Mouse (Mus musculus): ENCODE measurements around the gene Fbxl21.

Gene Fbxl21

GRCm38 (mm10) chr13:56534931-56535330, 12.7 kb downstream of the Fbxl21 start:
- DNase-seq (ENCODE audit: low spot score): no peak

GRCm38 (mm10) chr13:56535570-56535969, 13.3 kb downstream of the Fbxl21 start:
- DNase-seq (ENCODE audit: low spot score): no peak

GRCm38 (mm10) chr13:56537026-56537425, 14.8 kb downstream of the Fbxl21 start:
- DNase-seq (ENCODE audit: low spot score): no peak

GRCm38 (mm10) chr13:56539846-56540245, 17.6 kb downstream of the Fbxl21 start:
- DNase-seq (ENCODE audit: low spot score): no peak

GRCm38 (mm10) chr13:56543805-56544204, 21.5 kb downstream of the Fbxl21 start:
- DNase-seq (ENCODE audit: low spot score): no peak

GRCm38 (mm10) chr13:56544956-56545355, 22.7 kb downstream of the Fbxl21 start:
- no peak for DNase-seq (ENCODE audit: low spot score)

- DNase-seq (ENCODE audit: low spot score): no peak
Observed at GRCm38 (mm10) chr13:56548401-56548800, 26.1 kb downstream of the Fbxl21 start, which contains the start of gene Lect2. Lect2 (minus strand) TSS chr13:56548502.

GRCm38 (mm10) chr13:56549364-56549763, 27.1 kb downstream of the Fbxl21 start:
- no peak for DNase-seq (ENCODE audit: low spot score)

- DNase-seq (ENCODE audit: low spot score): no peak
Observed at GRCm38 (mm10) chr13:56550574-56550973, 28.3 kb downstream of the Fbxl21 start.

- no peak for DNase-seq (ENCODE audit: low spot score)
Observed at GRCm38 (mm10) chr13:56551661-56552060, 29.4 kb downstream of the Fbxl21 start.

- no peak for DNase-seq (ENCODE audit: low spot score)
Observed at GRCm38 (mm10) chr13:56553923-56554322, 31.7 kb downstream of the Fbxl21 start.

- DNase-seq (ENCODE audit: low spot score): peak; percentile 85
Observed at GRCm38 (mm10) chr13:56554409-56554808, 32.1 kb downstream of the Fbxl21 start.

- DNase-seq (ENCODE audit: low spot score): peak; percentile 77
Observed at GRCm38 (mm10) chr13:56555957-56556356, 33.7 kb downstream of the Fbxl21 start.

- no peak for DNase-seq (ENCODE audit: low spot score)
Observed at GRCm38 (mm10) chr13:56556701-56557100, 34.4 kb downstream of the Fbxl21 start.

- DNase-seq (ENCODE audit: low spot score): no peak
Observed at GRCm38 (mm10) chr13:56558811-56559210, 36.5 kb downstream of the Fbxl21 start.

- no peak for DNase-seq (ENCODE audit: low spot score)
Observed at GRCm38 (mm10) chr13:56559841-56560370, 37.6 kb downstream of the Fbxl21 start.

- DNase-seq (ENCODE audit: low spot score): no peak
Observed at GRCm38 (mm10) chr13:56561129-56561528, 38.9 kb downstream of the Fbxl21 start.

GRCm38 (mm10) chr13:56563075-56563474, 40.8 kb downstream of the Fbxl21 start:
- peak; percentile 58 for DNase-seq (ENCODE audit: low spot score)

- no peak for DNase-seq (ENCODE audit: low spot score)
Observed at GRCm38 (mm10) chr13:56566336-56566735, 44.1 kb downstream of the Fbxl21 start.

GRCm38 (mm10) chr13:56571645-56572044, 49.4 kb downstream of the Fbxl21 start:
- DNase-seq (ENCODE audit: low spot score): no peak

GRCm38 (mm10) chr13:56575074-56575473, 52.8 kb downstream of the Fbxl21 start:
- DNase-seq (ENCODE audit: low spot score): no peak

- peak; percentile 86 for DNase-seq (ENCODE audit: low spot score)
Observed at GRCm38 (mm10) chr13:56575701-56576321, 53.5 kb downstream of the Fbxl21 start.

GRCm38 (mm10) chr13:56578097-56578496, 55.8 kb downstream of the Fbxl21 start:
- peak; percentile 57 for DNase-seq (ENCODE audit: low spot score)

- DNase-seq (ENCODE audit: low spot score): no peak
Observed at GRCm38 (mm10) chr13:56580450-56580849, 58.2 kb downstream of the Fbxl21 start.

Measured in embryo, embryonic 10.5 days (tissue).